Mouse (Mus musculus): ENCODE results near the gene Xirp1. TPM values are rescaled to one million over a fixed set of nuclear protein-coding genes. Genes with fewer than 3 reads are reported as not detected.
"Not testable (repeated sequence)": the region's sequence is repeated elsewhere in the genome, so short reads cannot be mapped to it uniquely, and the experiment has no call there.

The Xirp1 gene
- polyA plus RNA-seq, 1 experiment from 2014 or later = 0.01 TPM

DNA sequence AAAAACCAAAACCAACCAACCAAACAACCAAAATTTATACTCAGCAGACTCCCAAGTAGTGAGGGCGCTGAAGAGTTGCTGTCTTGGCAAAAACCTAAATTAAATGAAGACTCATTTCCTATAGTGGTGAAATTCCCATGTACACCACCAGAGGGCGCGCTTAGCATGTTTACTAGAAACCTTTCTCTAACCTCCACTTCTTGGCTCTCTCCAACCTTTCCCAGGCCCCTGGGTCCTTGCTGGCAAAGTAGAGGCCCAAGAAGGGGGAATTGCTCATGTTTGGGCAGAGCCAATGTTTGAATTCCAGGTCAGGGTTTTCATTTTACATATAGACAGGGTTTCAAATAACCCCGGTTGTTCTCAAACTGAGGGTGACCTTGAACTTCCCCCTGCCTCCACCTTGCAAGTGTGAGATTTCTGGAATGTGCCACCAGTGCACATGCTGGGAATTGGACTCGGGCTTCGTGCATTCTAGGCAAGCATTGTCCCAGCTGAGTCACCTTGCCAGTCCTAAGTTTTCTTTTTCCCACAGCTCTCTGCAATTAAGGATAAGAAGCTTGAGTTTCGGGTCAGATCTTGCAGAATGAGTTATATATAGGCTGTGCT is 3.0 kb downstream of the Xirp1 start:
- ATAC-seq (ENCODE audit: low read depth) (no peak), DNase-seq (peak; percentile 45)
- Histone ChIP-seq H3K27me3 (no peaks in the 10 kb centered on the region), H3K9me3 (replicated peaks) (no peaks in the 10 kb centered on the region), H3K27ac (no peak overlapping the region), H3K36me3 (no peaks in the 10 kb centered on the region), H3K9ac (no peak overlapping the region), H3K4me1 (replicated peaks) (no peaks in the 10 kb centered on the region), H3K4me2 (no peak overlapping the region), H3K4me3 (replicated peaks) (no peak overlapping the region)
- 33% methylated on average over 7 of the region's 7 CpGs for WGBS (ENCODE audit: insufficient replicate concordance)

DNA sequence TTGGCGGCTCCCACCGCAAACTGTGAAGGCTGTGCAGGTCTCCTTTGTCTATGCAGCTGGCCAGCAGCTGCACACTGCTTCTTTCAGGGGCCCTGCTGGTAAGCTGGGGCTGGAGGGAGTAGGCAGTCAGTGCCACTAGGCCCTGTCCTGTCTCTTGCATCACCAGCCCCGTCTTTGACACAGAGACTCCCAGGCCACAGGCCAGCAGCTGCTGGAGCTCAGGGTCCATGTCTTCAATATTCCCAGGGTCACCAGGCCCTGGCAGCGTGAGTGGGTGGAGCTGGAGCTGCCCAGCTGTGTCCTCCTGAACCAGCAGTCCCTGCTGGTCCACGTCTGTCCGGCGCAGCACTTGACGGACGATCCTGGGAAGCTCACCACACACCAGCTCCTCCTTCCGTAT is 6.4 kb downstream of the Xirp1 start:
- 65% methylated on average over 10 of the region's 10 CpGs for WGBS (ENCODE audit: insufficient replicate concordance)
- H3K27me3 ChIP-seq = peaks cover 11% of the 10 kb centered on the region
- ATAC-seq (ENCODE audit: low read depth) = no peak
- H3K4me3 ChIP-seq (replicated peaks) = no peak overlapping the region
- no peaks in the 10 kb centered on the region for H3K9me3 ChIP-seq (replicated peaks)
- no peak overlapping the region for H3K4me2 ChIP-seq
- no peak overlapping the region for H3K9ac ChIP-seq
- no peak for DNase-seq
- no peaks in the 10 kb centered on the region for H3K36me3 ChIP-seq
- H3K4me1 ChIP-seq (replicated peaks) = no peaks in the 10 kb centered on the region; the same call in 1 of the 2 replicates
- H3K27ac ChIP-seq = no peak overlapping the region

DNA sequence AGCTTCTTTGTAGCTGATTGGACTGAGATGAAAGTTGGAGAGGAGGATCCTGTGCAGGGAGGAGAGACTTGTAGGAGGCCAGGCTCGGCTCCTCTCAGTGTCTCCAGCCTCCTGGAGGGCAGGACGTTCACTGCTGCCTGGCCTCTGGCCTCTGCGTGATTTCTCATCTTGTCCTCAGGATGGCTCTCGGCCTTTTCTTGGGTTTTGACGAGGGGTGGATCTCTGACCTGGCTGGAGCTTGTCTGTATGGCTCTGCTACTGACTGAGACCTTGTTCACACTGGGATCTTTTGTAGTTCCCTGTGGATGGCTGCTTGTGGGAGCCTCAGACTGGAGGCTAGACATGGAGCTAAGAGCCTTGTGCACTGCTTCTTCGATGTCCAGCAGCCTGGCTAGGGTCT is 8.6 kb downstream of the Xirp1 start:
- H3K27ac ChIP-seq = no peak overlapping the region

DNA sequence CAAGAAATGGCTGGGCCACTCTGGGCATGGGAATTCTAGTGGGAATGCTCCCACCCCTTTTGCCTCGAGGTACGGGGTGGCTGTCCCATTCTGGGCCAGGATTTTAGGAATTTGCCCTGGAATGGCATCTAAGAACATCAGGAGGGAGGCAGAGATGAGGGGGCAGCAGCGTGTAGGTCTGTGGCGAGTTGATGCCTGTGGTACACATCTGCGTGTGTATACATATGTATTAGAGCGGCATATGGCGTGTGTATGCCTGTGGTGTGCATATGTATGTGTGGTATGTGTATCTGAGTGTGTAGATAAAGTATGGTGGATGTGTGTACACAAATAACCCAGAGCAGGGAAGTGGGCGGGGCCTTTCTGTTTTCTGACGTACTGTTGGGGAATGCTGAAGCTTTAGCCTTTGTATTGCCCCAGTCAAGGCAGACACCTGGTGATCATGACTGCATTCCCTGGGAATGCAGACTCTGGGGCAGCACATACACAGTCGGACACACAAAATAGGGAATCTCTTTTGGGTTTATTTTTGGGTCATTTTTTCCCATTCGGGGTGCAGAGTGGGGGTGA is 10.1 kb downstream of the Xirp1 start:
- DNase-seq (no peak), ATAC-seq (ENCODE audit: low read depth) (no peak)
- Histone ChIP-seq H3K9ac (no peak overlapping the region), H3K4me2 (no peak overlapping the region), H3K36me3 (no peaks in the 10 kb centered on the region), H3K9me3 (replicated peaks) (no peaks in the 10 kb centered on the region), H3K27me3 (peaks cover 15% of the 10 kb centered on the region), H3K4me1 (replicated peaks) (peaks cover 15% of the 10 kb centered on the region), H3K4me3 (replicated peaks) (no peak overlapping the region), H3K27ac (no peak overlapping the region)
- 57% methylated on average over 11 of the region's 11 CpGs for WGBS (ENCODE audit: insufficient replicate concordance)

More for the DNA sequence above, 8.6 kb downstream of the Xirp1 start:
- Histone ChIP-seq H3K9me3 (replicated peaks) (no peaks in the 10 kb centered on the region), H3K4me1 (replicated peaks) (peaks cover 15% of the 10 kb centered on the region), H3K9ac (no peak overlapping the region), H3K36me3 (no peaks in the 10 kb centered on the region), H3K4me2 (no peak overlapping the region), H3K4me3 (replicated peaks) (no peak overlapping the region), H3K27me3 (peaks cover 15% of the 10 kb centered on the region)
- no peak for ATAC-seq (ENCODE audit: low read depth)
- DNase-seq = no peak
- WGBS (ENCODE audit: insufficient replicate concordance) = 57% methylated on average over 6 of the region's 6 CpGs

DNA sequence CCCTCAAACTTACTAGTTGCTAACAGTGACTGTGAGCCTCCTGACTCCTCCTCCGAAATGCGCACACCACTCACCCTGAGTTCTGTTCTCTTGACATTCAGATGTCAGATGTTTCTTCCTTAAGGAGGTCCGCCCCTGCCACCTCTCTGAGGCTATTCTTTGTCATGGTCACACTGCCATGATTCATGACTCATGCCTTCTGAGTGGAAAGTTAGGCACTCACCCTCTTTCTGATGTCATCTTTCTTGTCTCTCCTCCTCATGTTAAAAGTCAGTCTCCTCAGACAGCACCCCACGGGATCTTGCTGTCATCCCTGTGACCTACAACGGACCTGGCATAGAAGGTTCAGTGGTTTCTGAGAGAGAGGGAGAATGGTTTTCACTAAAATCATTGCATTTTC is 10.6 kb downstream of the Xirp1 start:
- Histone ChIP-seq H3K27ac (no peak overlapping the region), H3K4me3 (replicated peaks) (no peak overlapping the region), H3K4me2 (no peak overlapping the region), H3K9me3 (replicated peaks) (no peaks in the 10 kb centered on the region), H3K27me3 (peaks cover 15% of the 10 kb centered on the region), H3K36me3 (no peaks in the 10 kb centered on the region), H3K4me1 (replicated peaks) (peaks cover 15% of the 10 kb centered on the region), H3K9ac (no peak overlapping the region)
- DNase-seq (no peak), ATAC-seq (ENCODE audit: low read depth) (no peak)
- 74% methylated on average over 5 of the region's 5 CpGs for WGBS (ENCODE audit: insufficient replicate concordance)

DNA sequence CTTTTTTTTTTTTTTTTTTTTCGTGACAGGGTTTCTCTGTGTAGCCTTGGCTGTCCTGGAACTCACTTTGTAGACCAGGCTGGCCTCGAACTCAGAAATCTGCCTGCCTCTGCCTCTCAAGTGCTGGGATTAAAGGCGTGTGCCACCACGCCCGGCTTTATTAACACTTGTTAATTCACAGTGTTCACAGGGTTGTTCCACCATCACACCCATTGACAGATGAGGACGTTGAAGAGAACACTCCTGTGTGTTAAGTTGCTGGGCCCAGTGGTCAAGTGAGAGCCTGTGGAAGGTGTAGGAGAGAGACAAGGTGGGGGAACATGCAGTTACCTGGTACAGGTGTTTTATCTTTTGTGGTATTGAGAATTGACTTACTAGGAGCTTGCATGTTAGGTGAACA is 11.2 kb downstream of the Xirp1 start:
- H3K4me3 ChIP-seq (replicated peaks); DNase-seq: not testable (repeated sequence)
- 68% methylated on average over 6 of the region's 6 CpGs for WGBS (ENCODE audit: insufficient replicate concordance)

DNA sequence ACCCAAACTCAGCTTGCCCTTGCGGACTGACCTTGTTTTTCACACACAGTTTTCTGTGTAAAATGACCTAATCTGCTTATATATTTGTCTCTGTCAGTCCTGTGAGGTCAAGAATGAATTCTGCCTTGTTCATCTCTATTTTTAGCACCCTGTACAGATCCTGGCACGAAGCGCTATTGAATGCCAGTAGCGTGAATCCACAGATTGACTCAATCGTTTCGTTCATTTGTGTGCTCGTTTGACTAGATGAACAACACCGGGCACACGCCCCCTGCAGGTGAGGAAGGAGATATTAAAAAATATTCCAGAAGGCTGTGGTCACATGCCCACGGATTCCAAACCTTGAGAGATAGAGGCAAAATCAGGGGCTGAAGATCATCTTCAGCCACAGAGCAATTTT is 11.9 kb downstream of the Xirp1 start:
- Histone ChIP-seq H3K4me3 (replicated peaks) (peak overlapping the region; percentile 43), H3K36me3 (no peaks in the 10 kb centered on the region; the same call in 1 of the 2 replicates), H3K27ac (no peak overlapping the region), H3K4me1 (replicated peaks) (peaks cover 15% of the 10 kb centered on the region), H3K9ac (0 out of 2 replicates have a peak overlapping the region, but pooled peaks have one; percentile 7), H3K9me3 (replicated peaks) (no peaks in the 10 kb centered on the region), H3K27me3 (peaks cover 15% of the 10 kb centered on the region), H3K4me2 (peak overlapping the region; percentile 68)
- peak; percentile 14; the same call in 1 of the 2 replicates for ATAC-seq (ENCODE audit: low read depth)
- WGBS (ENCODE audit: insufficient replicate concordance) = 1% methylated on average over 10 of the region's 10 CpGs
- DNase-seq = peak; percentile 43

More for the DNA sequence above, 11.2 kb downstream of the Xirp1 start:
- not testable (repeated sequence) for H3K9ac ChIP-seq; ATAC-seq (ENCODE audit: low read depth); H3K27ac ChIP-seq; H3K4me2 ChIP-seq; H3K36me3 ChIP-seq; H3K9me3 ChIP-seq (replicated peaks)
- Histone ChIP-seq H3K4me1 (replicated peaks) (peaks cover 15% of the 10 kb centered on the region), H3K27me3 (peaks cover 15% of the 10 kb centered on the region)

DNA sequence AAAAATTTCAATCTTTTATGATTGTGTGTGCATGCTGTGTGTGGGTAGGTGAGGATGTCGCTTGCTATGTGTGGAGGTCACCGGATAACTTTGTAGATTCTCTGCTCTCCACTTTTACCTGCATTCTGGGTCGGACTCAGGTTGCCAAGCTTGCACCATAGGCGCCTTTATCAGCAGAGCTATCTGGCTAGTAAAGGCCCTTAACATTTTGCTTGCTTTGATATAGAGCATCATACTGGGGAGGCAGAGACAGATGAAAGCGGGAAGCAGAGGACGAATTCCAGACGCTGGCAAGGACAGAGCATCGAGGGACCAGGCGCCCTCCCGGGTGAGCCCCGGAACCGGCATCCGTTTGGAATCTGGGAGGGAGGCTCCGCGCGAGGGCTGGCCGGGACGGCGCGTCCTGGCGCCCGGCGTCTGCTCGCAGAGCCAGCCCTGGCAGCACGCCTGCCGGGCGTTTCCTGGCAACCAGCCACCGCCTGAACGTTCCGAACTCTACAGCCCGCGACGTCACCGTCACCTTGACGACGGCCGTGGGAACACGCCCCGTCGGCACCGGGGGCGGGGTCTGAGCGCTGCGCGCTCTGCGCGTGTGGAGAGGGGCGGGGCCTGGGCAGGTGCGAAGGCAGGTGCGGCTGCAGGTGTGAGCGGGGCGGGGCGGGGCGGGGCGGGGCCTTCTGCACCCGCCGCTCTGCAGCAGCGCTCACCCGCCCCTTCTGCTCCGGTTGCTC is 12.5 kb downstream of the Xirp1 start:
- Histone ChIP-seq H3K36me3 (no peaks in the 10 kb centered on the region; the same call in 1 of the 2 replicates), H3K9me3 (replicated peaks) (no peaks in the 10 kb centered on the region), H3K4me3 (replicated peaks) (peak overlapping the region; percentile 43), H3K9ac (peak overlapping the region; percentile 7; the same call in 1 of the 2 replicates), H3K27ac (no peak overlapping the region), H3K4me1 (replicated peaks) (peaks cover 15% of the 10 kb centered on the region), H3K27me3 (peaks cover 15% of the 10 kb centered on the region), H3K4me2 (peak overlapping the region; percentile 68)
- WGBS (ENCODE audit: insufficient replicate concordance) = 3% methylated on average over 60 of the region's 60 CpGs
- peak; percentile 91 for ATAC-seq (ENCODE audit: low read depth)
- DNase-seq = peak; percentile 89

DNA sequence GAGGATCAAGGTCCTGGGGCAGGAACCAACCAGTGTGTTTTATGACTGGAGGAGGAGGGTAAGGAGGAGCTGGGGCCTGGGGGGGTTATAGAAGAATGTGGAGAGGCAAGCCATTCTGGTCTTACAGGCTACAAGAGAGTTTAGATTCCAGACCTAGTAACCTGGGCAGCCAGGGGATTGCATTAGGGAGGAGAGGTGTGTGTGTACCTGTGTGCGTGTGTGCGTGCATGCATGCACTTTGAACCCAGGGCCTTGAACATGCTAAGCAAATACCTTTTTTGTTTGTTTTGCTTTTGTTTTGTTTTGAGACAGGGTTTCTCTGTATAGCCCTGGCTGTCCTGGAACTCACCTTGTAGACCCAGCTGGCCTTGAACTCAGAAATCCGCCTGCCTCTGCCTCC is 13.5 kb downstream of the Xirp1 start:
- Histone ChIP-seq H3K4me2 (no peak overlapping the region), H3K27ac (no peak overlapping the region), H3K36me3 (no peaks in the 10 kb centered on the region; the same call in 1 of the 2 replicates), H3K9ac (no peak overlapping the region), H3K4me1 (replicated peaks) (peaks cover 15% of the 10 kb centered on the region), H3K9me3 (replicated peaks) (no peaks in the 10 kb centered on the region), H3K27me3 (peaks cover 15% of the 10 kb centered on the region), H3K4me3 (replicated peaks) (no peak overlapping the region)
- ATAC-seq (ENCODE audit: low read depth) (no peak), DNase-seq (no peak)
- 87% methylated on average over 3 of the region's 3 CpGs for whole genome bisulfite sequencing (ENCODE audit: insufficient replicate concordance)

DNA sequence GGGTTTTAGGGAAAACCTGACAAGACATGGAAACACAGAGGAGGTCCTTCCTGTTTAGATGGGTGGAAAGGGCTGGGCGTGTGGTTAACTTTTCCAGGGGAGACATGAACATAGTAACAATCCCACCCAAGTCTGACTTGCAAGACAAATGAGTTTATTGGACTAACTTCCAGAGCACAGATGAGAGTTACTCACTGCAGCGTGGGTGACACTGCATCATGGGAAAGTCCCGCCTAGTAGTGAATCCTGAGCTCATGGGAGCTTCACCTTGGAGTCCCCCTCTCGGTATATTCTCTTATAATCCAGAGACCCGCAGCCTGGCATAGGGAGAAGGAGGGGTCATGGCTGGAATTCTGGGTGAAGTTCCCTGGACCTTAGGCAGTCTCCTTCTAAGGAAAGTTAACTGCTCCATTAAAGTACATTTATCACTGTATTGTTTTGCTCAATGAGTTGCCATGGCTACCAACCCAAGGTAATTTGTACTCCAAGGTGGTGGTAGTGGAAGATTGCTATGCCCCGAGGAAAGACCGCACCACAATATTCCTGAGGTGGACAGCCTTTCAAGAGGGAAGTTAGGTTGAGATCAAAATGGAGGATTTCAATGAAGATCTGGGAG is 14.1 kb downstream of the Xirp1 start:
- no peak overlapping the region for H3K4me3 ChIP-seq (replicated peaks)
- ATAC-seq (ENCODE audit: low read depth) (no peak), DNase-seq (no peak)
- no peaks in the 10 kb centered on the region; the same call in 1 of the 2 replicates for H3K36me3 ChIP-seq
- no peak overlapping the region for H3K4me2 ChIP-seq
- H3K4me1 ChIP-seq (replicated peaks) = peaks cover 15% of the 10 kb centered on the region
- H3K27ac ChIP-seq = no peak overlapping the region
- H3K9ac ChIP-seq = no peak overlapping the region
- no peaks in the 10 kb centered on the region for H3K9me3 ChIP-seq (replicated peaks)
- WGBS (ENCODE audit: insufficient replicate concordance) = 58% methylated on average over 7 of the region's 7 CpGs
- H3K27me3 ChIP-seq = peaks cover 15% of the 10 kb centered on the region

DNA sequence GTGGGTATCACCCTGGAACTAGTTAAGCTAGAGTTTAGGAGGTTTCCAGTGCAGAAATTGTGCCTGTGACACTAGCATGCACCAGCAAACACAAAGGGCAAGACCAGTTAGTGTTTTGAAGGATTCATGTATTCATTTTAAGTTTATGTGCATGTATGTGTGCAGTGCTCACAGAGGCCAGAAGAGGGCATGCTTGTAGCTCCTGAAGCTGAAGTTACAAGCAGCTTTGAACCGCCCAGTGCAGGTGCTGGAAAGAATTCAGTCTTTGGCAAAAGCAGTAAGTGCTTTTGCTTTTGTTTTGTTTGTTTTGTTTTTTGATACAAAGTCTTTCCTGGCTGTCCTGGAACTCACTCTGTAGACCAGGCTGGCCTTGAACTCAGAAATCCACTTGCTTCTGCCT is 15.6 kb downstream of the Xirp1 start:
- Histone ChIP-seq H3K4me3 (replicated peaks) (no peak overlapping the region), H3K9ac (no peak overlapping the region), H3K27me3 (peaks cover 11% of the 10 kb centered on the region), H3K4me2 (no peak overlapping the region), H3K27ac (no peak overlapping the region), H3K36me3 (no peaks in the 10 kb centered on the region; the same call in 1 of the 2 replicates), H3K4me1 (replicated peaks) (peaks cover 20% of the 10 kb centered on the region), H3K9me3 (replicated peaks) (no peaks in the 10 kb centered on the region)
- DNase-seq = no peak
- WGBS (ENCODE audit: insufficient replicate concordance) = 61% methylated on average over 1 of the region's 1 CpGs
- ATAC-seq (ENCODE audit: low read depth) = no peak

Measured in liver, embryonic 13.5 days (tissue).